Mouse (Mus musculus) small intestine, adult 2 months (tissue): ENCODE results near the gene Vps9d1.

Experiments
- CTCF ChIP-seq: fragments of 200-500 bp; IDR thresholded peaks from 2 replicates; pipeline ENCODE4 v1.5.1; 2012; ENCODE audit warnings: low read depth, mild to moderate bottlenecking, control low read depth, inconsistent platforms, low read length, moderate library complexity, mixed read lengths; ENCODE audit not compliant: insufficient replicate concordance, insufficient read length; ENCODE audit errors: extremely low read depth
- POLR2A ChIP-seq: fragments of 200-500 bp; IDR thresholded peaks from 2 replicates; pipeline ENCODE4 v1.6.1; 2012; ENCODE audit warnings: low read depth, mild to moderate bottlenecking, control low read depth, inconsistent platforms, low read length, moderate library complexity

DNA sequence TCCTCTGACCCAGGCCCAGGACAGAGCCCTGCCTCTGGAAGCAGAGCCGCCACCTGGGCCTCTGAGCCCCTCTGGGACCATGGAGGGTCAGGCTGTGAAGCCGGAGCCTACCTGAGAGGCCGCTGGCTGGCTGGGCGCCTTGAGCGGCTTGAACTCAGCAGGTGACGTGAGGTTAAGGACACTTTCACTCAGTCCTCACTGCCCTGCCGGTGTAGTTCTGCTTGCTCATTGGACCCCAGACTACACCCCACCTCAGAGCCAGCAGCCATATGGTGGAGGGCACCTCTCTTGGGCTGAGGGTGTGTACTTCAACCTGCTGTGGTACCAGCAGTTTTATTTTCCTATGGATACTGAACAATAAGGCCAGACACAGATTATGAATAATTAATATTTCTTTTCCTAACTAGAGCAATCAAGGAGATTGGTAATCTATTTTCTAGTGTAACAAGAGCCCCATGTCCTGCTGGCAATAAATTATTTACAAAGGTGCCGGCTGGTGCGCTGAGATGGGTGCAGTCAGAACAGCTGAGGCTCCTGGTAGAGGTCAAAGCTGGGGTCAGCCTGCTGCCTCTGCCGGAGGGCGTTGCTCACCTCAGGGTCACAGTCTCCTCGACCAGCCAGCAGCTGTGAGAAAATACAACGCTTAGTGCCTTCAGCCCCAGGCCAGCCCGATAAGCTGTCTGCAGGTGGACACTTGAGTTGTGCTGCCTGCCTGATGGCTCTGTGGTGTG is 13.9 kb upstream of the Vps9d1 start:
- no peak for TF ChIP-seq POLR2A
- TF ChIP-seq CTCF = no peak
